Mouse (Mus musculus) B cell, adult 2 months (primary cell): Measurements from ENCODE around the gene Cbx2.

ENCODE experiments used
- DNase-seq, 2 experiments: peaks; one replicate each; pipeline ENCODE4 v3.0.0; 2022

Gene Cbx2

GRCm38 (mm10) chr11:119017506-119017905, 5.3 kb upstream of the Cbx2 start:
- no peak for DNase-seq

DNA sequence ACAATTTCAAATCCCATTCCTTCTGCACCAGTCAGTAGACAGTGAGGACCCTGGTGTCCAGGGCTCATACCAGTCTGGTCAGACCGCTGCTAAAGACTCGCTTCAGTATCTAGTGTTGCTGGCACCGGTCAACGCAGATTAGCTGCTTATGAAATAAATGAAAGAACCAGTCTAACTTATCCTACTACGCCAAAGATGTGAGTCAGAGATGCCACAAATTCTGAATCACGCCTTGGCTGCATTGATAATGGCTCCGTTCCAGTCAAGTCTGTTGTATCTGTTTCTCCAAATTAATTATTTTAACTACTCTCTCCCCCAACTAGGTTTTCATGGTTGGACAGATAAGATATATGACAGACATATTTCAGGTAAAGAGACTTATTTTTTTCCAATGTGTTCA, 1.6 kb upstream of the Cbx2 start:
- DNase-seq = no peak

- peak in 1 of 2 experiments; percentile 19 for DNase-seq
Observed at GRCm38 (mm10) chr11:119022068-119022894, 481 bp upstream of the Cbx2 start.

DNA sequence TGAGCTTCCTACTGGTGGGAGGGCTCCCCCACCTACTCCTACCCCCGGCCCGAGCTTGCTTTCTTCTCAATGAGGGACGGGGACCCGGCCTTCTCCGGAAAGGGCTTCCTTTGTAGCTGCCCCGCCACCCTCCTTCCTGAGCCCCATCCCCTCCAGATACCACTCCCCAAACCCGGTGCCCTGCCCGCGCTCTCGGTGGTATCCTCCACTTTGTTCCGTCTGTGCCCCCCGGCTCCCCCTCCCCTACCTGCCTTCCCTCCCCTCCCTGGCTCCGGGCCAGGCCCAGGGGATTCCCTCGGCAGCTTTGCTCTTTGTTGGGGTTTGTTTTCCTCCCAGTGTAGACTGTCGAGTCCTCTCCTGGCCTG, 836 bp downstream of the Cbx2 start:
- DNase-seq = peak in 1 of 2 experiments; percentile 24

DNA sequence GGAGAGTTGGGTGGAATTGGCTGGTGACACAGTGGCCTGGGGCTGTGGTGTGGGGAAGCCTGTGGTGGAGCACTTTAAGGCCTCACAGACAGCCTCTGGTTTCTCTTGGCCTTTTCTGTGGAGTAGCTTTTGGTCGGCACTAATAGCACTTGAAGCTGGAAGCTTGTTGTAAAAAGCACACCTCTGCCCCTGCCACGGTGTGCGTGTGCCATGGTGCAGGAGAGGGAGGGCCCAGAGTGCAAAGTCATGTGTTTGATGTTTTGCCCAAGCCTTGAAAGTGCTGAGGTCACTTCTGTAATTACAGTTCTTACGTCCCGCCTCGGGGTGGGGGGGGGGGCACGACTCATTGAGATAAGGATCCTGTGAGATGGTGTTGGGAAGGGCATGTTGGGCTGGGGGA, 1.5 kb downstream of the Cbx2 start:
- DNase-seq = peak in 1 of 2 experiments; percentile 32

DNA sequence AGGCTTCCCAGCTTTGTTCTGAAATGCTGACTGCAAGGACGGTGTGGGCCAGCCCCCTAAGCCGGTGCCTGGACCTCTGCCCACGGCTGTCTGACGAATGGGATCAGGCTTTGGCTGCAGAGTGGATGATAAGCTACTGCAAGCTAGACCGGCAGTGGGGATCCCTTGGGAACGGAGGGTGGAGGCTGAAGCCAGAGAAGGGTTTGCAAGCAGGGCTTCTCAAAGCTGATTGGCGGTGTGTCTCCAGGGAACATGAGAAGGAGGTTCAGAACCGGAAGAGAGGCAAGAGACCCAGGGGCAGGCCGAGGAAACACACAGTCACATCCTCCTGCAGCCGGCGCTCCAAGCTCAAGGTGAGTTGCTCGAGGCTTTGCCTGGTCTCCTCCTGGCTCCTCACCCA, 3.4 kb downstream of the Cbx2 start:
- peak; percentile 41 for DNase-seq

- peak; percentile 91 to 93 for DNase-seq
Observed at GRCm38 (mm10) chr11:119033874-119034558, 11.3 kb downstream of the Cbx2 start.

GRCm38 (mm10) chr11:119034635-119035034, 11.9 kb downstream of the Cbx2 start:
- no peak for DNase-seq

- DNase-seq = peak in 1 of 2 experiments; percentile 32
Observed at GRCm38 (mm10) chr11:119035094-119035685, 12.4 kb downstream of the Cbx2 start.

- DNase-seq = no peak
Observed at GRCm38 (mm10) chr11:119035686-119036165, 13.0 kb downstream of the Cbx2 start.

DNA sequence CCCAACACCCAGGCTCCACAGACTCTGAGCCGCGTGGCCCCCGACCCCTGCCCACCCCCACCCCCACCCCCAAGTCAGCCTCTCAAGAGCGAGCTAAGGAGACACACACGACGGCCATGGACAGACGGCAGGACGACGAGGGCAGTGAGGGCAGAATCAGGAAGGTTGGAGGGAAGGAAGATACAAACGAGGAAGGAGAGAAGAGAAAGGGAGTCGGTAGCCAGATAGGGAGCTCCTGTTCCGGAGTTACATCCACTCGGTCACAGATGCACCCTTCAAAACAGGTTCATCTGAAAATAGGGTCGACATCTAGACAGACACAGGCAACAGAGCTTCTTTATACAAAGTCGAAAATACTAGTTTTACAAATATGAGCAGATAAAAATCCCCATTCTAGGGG, 13.7 kb downstream of the Cbx2 start:
- DNase-seq = no peak

DNA sequence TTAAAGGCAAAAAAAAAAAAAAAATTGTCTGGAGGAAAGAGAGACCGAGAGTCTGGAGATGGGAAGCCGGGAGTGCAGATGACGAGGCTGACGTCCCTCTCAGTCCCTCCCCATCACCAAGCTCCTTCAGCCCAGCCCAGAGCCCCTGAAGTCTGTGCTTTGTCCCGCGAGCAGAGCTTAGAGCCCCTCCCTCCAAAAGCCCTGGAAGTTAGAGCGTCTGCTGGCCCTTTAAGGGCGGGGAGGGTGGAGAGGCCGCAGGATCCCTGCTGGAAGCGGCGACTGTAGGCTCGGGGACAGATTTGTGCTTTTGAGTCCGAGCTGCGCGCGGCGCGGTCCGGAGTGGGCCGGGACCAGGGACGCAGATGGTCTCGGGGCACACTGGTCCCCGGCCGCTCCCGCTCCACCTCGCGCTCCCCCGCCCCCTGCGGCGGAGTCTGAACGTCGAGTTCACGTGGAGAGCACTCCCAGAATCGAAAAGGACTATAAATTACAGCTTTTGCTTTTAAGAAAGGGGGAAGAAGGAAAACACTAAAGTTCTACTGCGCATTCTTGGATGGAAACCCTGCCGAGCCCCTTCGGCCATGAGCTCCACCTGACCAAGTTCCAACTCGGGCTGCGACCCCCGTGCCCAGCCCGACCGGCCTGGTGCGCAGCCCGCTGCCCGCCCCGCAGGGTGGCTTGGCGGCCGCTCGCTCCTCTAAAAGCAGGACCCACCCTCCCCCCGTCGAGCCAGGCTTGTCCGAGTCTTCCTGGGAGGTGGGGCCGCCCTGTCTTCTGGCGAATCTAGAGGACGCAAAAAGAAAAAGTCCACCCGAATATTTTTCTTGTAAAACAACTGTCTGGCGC, 14.4 kb downstream of the Cbx2 start:
- DNase-seq = no peak

- no peak for DNase-seq
Observed at GRCm38 (mm10) chr11:119037780-119038401, 15.1 kb downstream of the Cbx2 start.

DNA sequence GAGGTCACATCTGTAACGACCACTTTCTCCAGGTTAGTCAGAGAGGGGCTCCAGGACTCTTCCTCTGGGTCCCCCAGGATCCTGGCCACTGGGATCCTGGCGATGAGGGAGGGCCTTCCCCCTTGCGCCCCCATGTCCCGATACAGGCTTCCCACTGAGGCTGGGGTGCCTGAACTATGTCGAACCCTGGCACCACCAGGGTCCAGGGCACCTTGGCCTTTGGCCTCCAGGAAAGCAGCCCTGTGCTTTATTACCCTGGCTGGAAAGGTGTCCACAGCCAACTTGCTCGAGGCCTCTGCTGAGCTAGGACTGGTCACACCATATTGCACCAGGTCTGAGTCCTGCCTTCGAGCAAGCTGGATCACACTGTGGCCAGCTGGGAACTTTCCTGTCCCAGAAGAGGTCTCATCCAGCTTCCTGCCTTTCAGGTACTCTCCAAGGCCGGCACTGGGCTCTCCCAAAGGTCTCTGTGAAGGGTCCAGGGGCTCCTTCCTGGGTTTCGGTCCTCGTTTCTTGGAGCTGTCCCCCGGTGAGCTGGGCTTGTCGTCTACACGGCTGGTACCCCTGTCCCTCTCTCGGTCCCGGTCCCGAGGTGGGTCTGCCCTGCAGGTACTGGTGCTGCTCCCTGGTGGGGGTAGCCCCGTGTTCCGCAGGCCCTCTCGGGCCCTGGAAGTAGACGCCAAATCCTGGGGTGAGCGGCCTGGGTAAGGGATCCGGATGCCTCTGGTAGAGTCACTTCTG, 16.2 kb downstream of the Cbx2 start:
- no peak for DNase-seq

GRCm38 (mm10) chr11:119039732-119040512, 17.2 kb downstream of the Cbx2 start:
- DNase-seq = peak; percentile 29 to 34

DNA sequence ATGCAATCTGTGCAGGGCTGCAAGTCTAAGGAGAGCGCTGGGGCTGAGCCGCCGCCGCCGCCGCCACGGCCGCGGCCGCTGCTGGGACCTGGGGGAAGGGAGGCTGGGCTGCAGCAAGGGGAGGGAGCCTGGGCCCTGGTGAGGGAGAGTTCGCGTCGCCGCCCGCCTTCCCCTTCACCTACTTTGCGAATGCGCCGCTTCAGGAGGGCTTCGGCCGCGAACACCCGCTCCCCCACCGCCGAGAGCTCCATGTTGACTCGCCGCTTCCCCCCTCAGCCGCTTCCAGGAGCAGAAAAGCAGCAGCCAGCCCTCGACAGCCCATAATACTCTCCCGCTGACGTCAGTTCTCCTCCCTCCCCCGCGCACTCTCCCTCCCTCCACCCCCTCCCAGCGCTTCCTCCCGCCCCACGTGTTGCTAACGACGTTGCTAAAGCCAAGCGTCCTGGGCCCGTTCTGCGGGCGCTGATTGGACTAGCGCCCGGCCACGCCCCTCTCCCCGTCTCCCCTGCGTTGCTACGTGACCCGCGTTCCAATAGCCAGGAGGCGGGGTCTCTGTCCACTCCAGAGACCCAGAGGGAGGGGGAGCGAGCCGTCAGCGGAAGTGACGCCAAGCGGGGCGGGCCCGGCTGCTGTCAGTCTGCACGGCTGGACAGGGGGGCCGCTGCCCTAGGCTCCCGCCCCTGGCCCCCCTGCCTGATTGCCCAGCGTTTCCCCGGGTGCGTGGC, 18.0 kb downstream of the Cbx2 start, which contains the start of gene Cbx8:
Gene Cbx8 (minus strand): TSS at position 370 of the 725 bp plus-strand sequence.
- DNase-seq = peak; percentile 99

GRCm38 (mm10) chr11:119041325-119041716, 18.6 kb downstream of the Cbx2 start:
- DNase-seq = no peak

DNA sequence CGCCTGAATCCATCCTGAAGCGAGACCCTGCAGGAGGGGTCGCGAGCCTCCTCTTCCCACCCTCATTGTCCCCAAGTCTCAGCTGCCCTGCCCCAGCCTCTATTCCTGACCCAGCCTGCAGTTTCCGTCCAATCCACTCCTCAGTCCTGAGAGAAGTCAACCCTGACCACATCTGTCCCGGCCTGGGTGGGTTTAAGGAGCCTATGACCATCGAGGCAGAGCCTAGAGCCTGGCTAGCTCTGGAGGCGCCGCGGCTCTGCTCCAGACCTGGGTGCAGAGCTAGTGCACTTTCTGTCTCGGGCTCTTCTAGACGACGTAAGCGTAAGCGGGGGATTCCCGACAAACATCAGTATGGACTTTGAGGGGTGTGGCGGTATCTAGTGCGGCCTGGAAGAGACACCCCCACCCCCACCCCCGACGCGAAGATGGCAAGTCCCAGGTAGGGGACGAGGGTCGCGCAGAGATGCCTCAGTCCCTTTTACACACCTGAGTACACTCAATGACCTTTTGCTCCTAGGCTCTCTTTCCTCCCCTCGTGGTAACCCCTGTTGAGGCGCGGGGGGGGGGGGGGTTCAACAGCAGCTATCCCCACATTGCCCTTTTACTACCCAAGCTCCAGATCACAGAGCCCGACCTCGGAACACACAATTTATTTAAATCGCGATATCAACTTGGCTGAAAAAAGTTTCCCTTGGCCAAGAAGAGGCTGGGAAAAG, 19.1 kb downstream of the Cbx2 start:
- DNase-seq = peak; percentile 47 to 49
